In the genomic region with DNA sequence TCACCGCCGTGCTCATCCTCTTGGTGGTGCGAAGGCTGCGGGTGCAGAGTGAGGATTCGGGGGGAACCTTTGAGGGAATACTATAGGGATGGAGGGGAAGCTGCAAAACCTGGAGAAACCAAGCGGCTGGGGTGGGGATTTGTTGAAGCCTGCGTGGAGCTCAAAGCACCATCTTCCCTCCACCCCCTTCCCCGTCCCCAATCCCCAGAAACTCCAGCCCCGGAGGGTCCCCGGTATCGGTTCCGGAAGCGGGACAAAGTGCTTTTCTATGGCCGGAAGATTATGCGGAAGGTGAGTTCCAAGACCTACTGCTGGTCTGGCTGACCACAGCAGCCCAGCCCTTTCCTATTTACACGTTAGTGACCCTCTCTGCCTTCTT, we compare ENCODE assay signal across 8 mouse cellular contexts. TPM values are rescaled to one million over a fixed set of nuclear protein-coding genes. Genes with fewer than 3 reads are reported as not detected.
DNase-seq lines count a peak whose midpoint lies in the region; ATAC-seq and TF ChIP-seq lines count a peak whose summit lies in the region.

No protein-coding gene starts in this region.

- peak overlapping the region; percentile 88 for H3K4me3 ChIP-seq in cerebellum, adult 2 months (replicated peaks; ENCODE audit: insufficient read depth, low read depth, low read length)
- peak overlapping the region; percentile 80 for H3K4me3 ChIP-seq in bone marrow, adult 2 months (replicated peaks; ENCODE audit: control insufficient read depth, low read depth, low read length)
- peak overlapping the region; percentile 81 for H3K4me3 ChIP-seq in heart, embryonic 16.5 days (ENCODE audit: low read length)
- peak overlapping the region; percentile 69 for H3K4me3 ChIP-seq in limb, embryonic 13.5 days
- peak overlapping the region; percentile 68 for H3K4me3 ChIP-seq in midbrain, embryonic 15.5 days

- H3K9me3 ChIP-seq in heart, embryonic 16.5 days (replicated peaks; ENCODE audit: control insufficient read depth, low read length) = no peaks in the 10 kb centered on the region
- H3K9me3 ChIP-seq in limb, embryonic 13.5 days = no peaks in the 10 kb centered on the region
- no peaks in the 10 kb centered on the region for H3K9me3 ChIP-seq in midbrain, embryonic 15.5 days

- H3K9ac ChIP-seq in heart, embryonic 16.5 days (ENCODE audit: low read length) = peak overlapping the region; percentile 72
- peak overlapping the region; percentile 71 for H3K9ac ChIP-seq in limb, embryonic 13.5 days
- peak overlapping the region; percentile 72 for H3K9ac ChIP-seq in midbrain, embryonic 15.5 days

- H3K4me2 ChIP-seq in heart, embryonic 16.5 days (ENCODE audit: low read depth, low read length) = peak overlapping the region; percentile 98
- peak overlapping the region; percentile 98 for H3K4me2 ChIP-seq in limb, embryonic 13.5 days (replicated peaks)
- peak overlapping the region; percentile 92 for H3K4me2 ChIP-seq in midbrain, embryonic 15.5 days

- H3K27ac ChIP-seq in cerebellum, adult 2 months (ENCODE audit: insufficient read depth, low read length) = 0 out of 2 replicates have a peak overlapping the region, but pooled peaks have one; percentile 5
- H3K27ac ChIP-seq in bone marrow, adult 2 months (ENCODE audit: control insufficient read depth, insufficient read depth, low read depth, low read length, poor library complexity) = peak overlapping the region; percentile 9; the same call in 1 of the 2 replicates
- peak overlapping the region; percentile 51 for H3K27ac ChIP-seq in heart, embryonic 16.5 days (ENCODE audit: low read length)
- H3K27ac ChIP-seq in limb, embryonic 13.5 days = peak overlapping the region; percentile 6; the same call in 1 of the 2 replicates
- H3K27ac ChIP-seq in midbrain, embryonic 15.5 days = peak overlapping the region; percentile 82

- ATAC-seq in heart, embryonic 16.5 days (replicated peaks; ENCODE audit: extremely low read depth, insufficient read depth, low FRiP score) = peak; percentile 2; the same call in 1 of the 2 replicates
- ATAC-seq in limb, embryonic 13.5 days (ENCODE audit: low FRiP score, low read depth) = peak; percentile 17
- ATAC-seq in midbrain, embryonic 15.5 days (replicated peaks) = no peak

- peak in 1 of 2 experiments; percentile 37 for DNase-seq in cerebellum, adult 2 months
- DNase-seq in cerebellum, adult 8-10 months = no peak
- DNase-seq in layer of hippocampus, adult 8-10 months (ENCODE audit: low spot score in 2 of 2) = no peak
- DNase-seq in adipocyte (ENCODE audit: low spot score) = no peak

- TF ChIP-seq CTCF in cerebellum, adult 2 months (IDR thresholded peaks at IDR 0.05; ENCODE audit: borderline replicate concordance, insufficient read depth, low read depth, low read length) = no peak
- TF ChIP-seq CTCF in bone marrow, adult 2 months (IDR thresholded peaks at IDR 0.05; ENCODE audit: control insufficient read depth, insufficient read depth, low read length) = no peak

- no peaks in the 10 kb centered on the region for H3K27me3 ChIP-seq in cerebellum, adult 2 months (ENCODE audit: control insufficient read depth, insufficient read depth, low read length)
- no peaks in the 10 kb centered on the region for H3K27me3 ChIP-seq in heart, embryonic 16.5 days (ENCODE audit: control insufficient read depth, insufficient read depth, low read length)
- no peaks in the 10 kb centered on the region for H3K27me3 ChIP-seq in limb, embryonic 13.5 days
- no peaks in the 10 kb centered on the region for H3K27me3 ChIP-seq in midbrain, embryonic 15.5 days (replicated peaks)

- H3K36me3 ChIP-seq in heart, embryonic 16.5 days (ENCODE audit: control insufficient read depth, insufficient read depth) = no peaks in the 10 kb centered on the region; the same call in 1 of the 2 replicates
- peaks cover 32% of the 10 kb centered on the region for H3K36me3 ChIP-seq in limb, embryonic 13.5 days
- peaks cover 4% of the 10 kb centered on the region; the same call in 1 of the 2 replicates for H3K36me3 ChIP-seq in midbrain, embryonic 15.5 days (replicated peaks)

- TF ChIP-seq POLR2A in cerebellum, adult 2 months (IDR thresholded peaks at IDR 0.05; ENCODE audit: borderline replicate concordance, insufficient read depth, low read length) = no peak
- TF ChIP-seq POLR2A in bone marrow, adult 2 months (IDR thresholded peaks at IDR 0.05; ENCODE audit: borderline replicate concordance, control insufficient read depth, low read depth, low read length) = no peak

- H3K4me1 ChIP-seq in cerebellum, adult 2 months (ENCODE audit: control insufficient read depth, insufficient read depth, low read length) = peaks cover 6% of the 10 kb centered on the region; the same call in 1 of the 2 replicates
- H3K4me1 ChIP-seq in bone marrow, adult 2 months (ENCODE audit: control insufficient read depth, insufficient read depth, low read length) = no peaks in the 10 kb centered on the region; the same call in 1 of the 2 replicates
- H3K4me1 ChIP-seq in heart, embryonic 16.5 days (ENCODE audit: control insufficient read depth, insufficient read depth, low read length) = peaks cover 9% of the 10 kb centered on the region
- H3K4me1 ChIP-seq in limb, embryonic 13.5 days = peaks cover 15% of the 10 kb centered on the region
- H3K4me1 ChIP-seq in midbrain, embryonic 15.5 days = peaks cover 16% of the 10 kb centered on the region

- WGBS in cerebellum, adult 2 months = 5% methylated on average over 16 of the region's 16 CpGs
- WGBS in bone marrow, adult 2 months = 1% methylated on average over 16 of the region's 16 CpGs
- 2% methylated on average over 16 of the region's 16 CpGs for WGBS in heart, embryonic 16.5 days
- WGBS in limb, embryonic 13.5 days = 3% methylated on average over 16 of the region's 16 CpGs
- WGBS in midbrain, embryonic 15.5 days = 11% methylated on average over 16 of the region's 16 CpGs

RNA-seq across cellular contexts. Expression of a gene that starts 1.9 kb away (rescaled TPM):
- 80.0 and 83.9 TPM in 2 replicates for polyA plus RNA-seq in cerebellum, adult 2 months (2012; rRNA removed)
- 36.3 and 52.7 TPM in 2 replicates for polyA plus RNA-seq in bone marrow, adult 2 months (2011; ENCODE audit: insufficient read depth, insufficient read length, low replicate concordance, missing spikeins)
- 16.3 and 18.1 TPM in 2 replicates for polyA plus RNA-seq in heart, embryonic 16.5 days (2015; fragmentation: Nextera tagmentation; extraction: Ambion mirVana)
- 23.5 and 25.4 TPM in 2 replicates for polyA plus RNA-seq in limb, embryonic 13.5 days (2015; fragmentation: Nextera tagmentation; extraction: Ambion mirVana)
- polyA plus RNA-seq in midbrain, embryonic 15.5 days (2015; fragmentation: Nextera tagmentation; extraction: Ambion mirVana) = 42.5 and 45.5 TPM in 2 replicates
- total RNA-seq in layer of hippocampus, adult 8-10 months (2022) = 100 to 1,000 TPM in 1 of 4 experiments, 10 to 100 TPM in 3; 66.7 to 102 (median 88.9) TPM

RNA-seq across cellular contexts. Expression of a gene that starts 16.8 kb away (rescaled TPM):
- 295 and 322 TPM in 2 replicates for polyA plus RNA-seq in cerebellum, adult 2 months (2012; rRNA removed)
- 97.4 and 154 TPM in 2 replicates for polyA plus RNA-seq in bone marrow, adult 2 months (2011; ENCODE audit: insufficient read depth, insufficient read length, low replicate concordance, missing spikeins)
- 51.9 and 55.0 TPM in 2 replicates for polyA plus RNA-seq in heart, embryonic 16.5 days (2015; fragmentation: Nextera tagmentation; extraction: Ambion mirVana)
- 54.3 and 54.7 TPM in 2 replicates for polyA plus RNA-seq in limb, embryonic 13.5 days (2015; fragmentation: Nextera tagmentation; extraction: Ambion mirVana)
- polyA plus RNA-seq in midbrain, embryonic 15.5 days (2015; fragmentation: Nextera tagmentation; extraction: Ambion mirVana) = 126 and 130 TPM in 2 replicates
- 10 to 100 TPM; 83.5 to 97.9 (median 89.6) TPM for total RNA-seq in layer of hippocampus, adult 8-10 months (2022)

RNA-seq across cellular contexts. Expression of a gene that starts 24.2 kb away (rescaled TPM):
- polyA plus RNA-seq in cerebellum, adult 2 months (2012; rRNA removed) = 47.2 and 49.6 TPM in 2 replicates
- polyA plus RNA-seq in bone marrow, adult 2 months (2011; ENCODE audit: insufficient read depth, insufficient read length, low replicate concordance, missing spikeins) = 3.9 and 5.8 TPM in 2 replicates
- polyA plus RNA-seq in heart, embryonic 16.5 days (2015; fragmentation: Nextera tagmentation; extraction: Ambion mirVana) = 30.8 and 31.0 TPM in 2 replicates
- polyA plus RNA-seq in limb, embryonic 13.5 days (2015; fragmentation: Nextera tagmentation; extraction: Ambion mirVana) = 57.0 and 57.8 TPM in 2 replicates
- polyA plus RNA-seq in midbrain, embryonic 15.5 days (2015; fragmentation: Nextera tagmentation; extraction: Ambion mirVana) = 83.9 and 89.2 TPM in 2 replicates
- total RNA-seq in layer of hippocampus, adult 8-10 months (2022) = 10 to 100 TPM; 27.6 to 32.1 (median 28.0) TPM

RNA-seq across cellular contexts. Expression of a gene that starts 46.4 kb away (rescaled TPM):
- 0.08 and 0.26 TPM in 2 replicates for polyA plus RNA-seq in cerebellum, adult 2 months (2012; rRNA removed)
- 1.00 TPM in 1 of 2 replicates, not detected in the other for polyA plus RNA-seq in bone marrow, adult 2 months (2011; ENCODE audit: insufficient read depth, insufficient read length, low replicate concordance, missing spikeins)
- not detected in 2 replicates for polyA plus RNA-seq in heart, embryonic 16.5 days (2015; fragmentation: Nextera tagmentation; extraction: Ambion mirVana)
- not detected in 2 replicates for polyA plus RNA-seq in limb, embryonic 13.5 days (2015; fragmentation: Nextera tagmentation; extraction: Ambion mirVana)
- 0.23 and 0.49 TPM in 2 replicates for polyA plus RNA-seq in midbrain, embryonic 15.5 days (2015; fragmentation: Nextera tagmentation; extraction: Ambion mirVana)
- total RNA-seq in layer of hippocampus, adult 8-10 months (2022) = under 1 TPM in 2 of 4 experiments, not detected in 2; 0.49 to 0.52 TPM

RNA-seq across cellular contexts. Expression of a gene that starts 49.6 kb away (rescaled TPM):
- 1.2 and 1.5 TPM in 2 replicates for polyA plus RNA-seq in cerebellum, adult 2 months (2012; rRNA removed)
- 1.7 and 2.6 TPM in 2 replicates for polyA plus RNA-seq in bone marrow, adult 2 months (2011; ENCODE audit: insufficient read depth, insufficient read length, low replicate concordance, missing spikeins)
- polyA plus RNA-seq in heart, embryonic 16.5 days (2015; fragmentation: Nextera tagmentation; extraction: Ambion mirVana) = 5.3 and 6.2 TPM in 2 replicates
- 4.5 and 6.3 TPM in 2 replicates for polyA plus RNA-seq in limb, embryonic 13.5 days (2015; fragmentation: Nextera tagmentation; extraction: Ambion mirVana)
- polyA plus RNA-seq in midbrain, embryonic 15.5 days (2015; fragmentation: Nextera tagmentation; extraction: Ambion mirVana) = 4.9 and 5.4 TPM in 2 replicates
- 1 to 10 TPM in 2 of 4 experiments, under 1 TPM in 2; 0.70 to 2.1 (median 1.1) TPM for total RNA-seq in layer of hippocampus, adult 8-10 months (2022)

Comparison
In these comparisons a context has a peak if more than half of its experiments do, and no peak if none do; other contexts are left out.
1. H3K27ac ChIP-seq: peak in every context shown above with its lines; median percentile 82 in midbrain, embryonic 15.5 days; 51 in heart, embryonic 16.5 days; 9 in bone marrow, adult 2 months; 6 in limb, embryonic 13.5 days; 5 in cerebellum, adult 2 months.